Mouse (Mus musculus): Measurements from ENCODE around the gene Gm49416.
A peak's percentile ranks its signal among the peaks of the same experiment; 100 is the strongest.

Gene Gm49416

GRCm38 (mm10) chr19:8920073-8920736 lies 31.5 kb downstream of the Gm49416 start, which contains the start of gene B3gat3:
B3gat3 (plus strand) TSS chr19:8920374.
- peak; percentile 96 to 98 for DNase-seq (ENCODE audit: low spot score in 2 of 2)

- peak in 1 of 2 experiments; percentile 42 for DNase-seq (ENCODE audit: low spot score in 2 of 2)
Measured at GRCm38 (mm10) chr19:8920836-8921291, 32.1 kb downstream of the Gm49416 start.

GRCm38 (mm10) chr19:8921741-8922140 lies 33.0 kb downstream of the Gm49416 start:
- no peak for DNase-seq (ENCODE audit: low spot score in 2 of 2)

- DNase-seq (ENCODE audit: low spot score in 2 of 2): no peak
Measured at GRCm38 (mm10) chr19:8926766-8927165, 38.0 kb downstream of the Gm49416 start.

- no peak for DNase-seq (ENCODE audit: low spot score in 2 of 2)
Measured at GRCm38 (mm10) chr19:8927891-8928525, 39.3 kb downstream of the Gm49416 start.

- DNase-seq (ENCODE audit: low spot score in 2 of 2): no peak
Measured at GRCm38 (mm10) chr19:8928689-8929223, 40.0 kb downstream of the Gm49416 start.

GRCm38 (mm10) chr19:8929224-8930088 lies 40.7 kb downstream of the Gm49416 start, which contains the start of the genes Rom1 and Eml3:
Rom1 (minus strand) TSS chr19:8929356.
Eml3 (plus strand) TSS chr19:8929552.
- DNase-seq (ENCODE audit: low spot score in 2 of 2): peak; percentile 94 to 95

- DNase-seq (ENCODE audit: low spot score in 2 of 2): no peak
Measured at GRCm38 (mm10) chr19:8930117-8930516, 41.4 kb downstream of the Gm49416 start.

GRCm38 (mm10) chr19:8930771-8931170 lies 42.0 kb downstream of the Gm49416 start:
- no peak for DNase-seq (ENCODE audit: low spot score in 2 of 2)

GRCm38 (mm10) chr19:8936736-8937135 lies 48.0 kb downstream of the Gm49416 start:
- DNase-seq (ENCODE audit: low spot score in 2 of 2): no peak

GRCm38 (mm10) chr19:8940526-8941133 lies 51.9 kb downstream of the Gm49416 start:
- no peak for DNase-seq (ENCODE audit: low spot score in 2 of 2)

GRCm38 (mm10) chr19:8941136-8941514 lies 52.4 kb downstream of the Gm49416 start:
- DNase-seq (ENCODE audit: low spot score in 2 of 2): no peak

- peak; percentile 90 to 93 for DNase-seq (ENCODE audit: low spot score in 2 of 2)
Measured at GRCm38 (mm10) chr19:8941515-8942217, 52.9 kb downstream of the Gm49416 start, which contains the start of gene Mta2. Mta2 (plus strand) TSS chr19:8941875.

GRCm38 (mm10) chr19:8942276-8942964 lies 53.7 kb downstream of the Gm49416 start:
- peak; percentile 38 to 57 for DNase-seq (ENCODE audit: low spot score in 2 of 2)

GRCm38 (mm10) chr19:8943047-8943446 lies 54.3 kb downstream of the Gm49416 start:
- DNase-seq (ENCODE audit: low spot score in 2 of 2): no peak

GRCm38 (mm10) chr19:8944062-8944461 lies 55.3 kb downstream of the Gm49416 start:
- DNase-seq (ENCODE audit: low spot score in 2 of 2): no peak

GRCm38 (mm10) chr19:8944750-8945149 lies 56.0 kb downstream of the Gm49416 start:
- DNase-seq (ENCODE audit: low spot score in 2 of 2): peak; percentile 56 to 73
